Mouse (Mus musculus): ENCODE measurements around the gene Prkce. TPM values are rescaled to one million over a fixed set of nuclear protein-coding genes. Genes with fewer than 3 reads are reported as not detected.
A peak's percentile ranks its signal among the peaks of the same experiment; 100 is the strongest.

The Prkce gene
- total RNA-seq, 2 experiments from 2014 or later: 6.9 to 7.4 TPM

DNA sequence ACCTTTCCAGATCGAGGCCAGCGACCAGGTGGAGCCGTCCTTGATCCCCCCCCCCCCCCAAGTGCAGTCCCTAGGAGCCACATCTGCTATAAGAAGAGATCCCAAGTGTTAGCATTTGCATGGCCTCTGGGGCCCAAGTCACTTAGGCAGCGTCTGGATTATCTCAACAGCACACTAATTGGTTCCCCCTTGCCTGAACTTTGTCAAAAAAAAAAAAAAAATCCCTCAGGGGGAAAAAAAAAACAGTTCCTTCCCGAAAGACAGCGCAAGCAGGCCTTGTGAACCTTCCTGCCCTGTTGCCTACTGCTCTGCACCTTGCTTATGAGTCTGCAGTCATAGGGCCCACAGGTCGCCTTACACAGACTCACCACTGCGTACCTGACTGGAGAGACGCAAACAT lies 7.9 kb downstream of the Prkce start:
- no peak for DNase-seq

DNA sequence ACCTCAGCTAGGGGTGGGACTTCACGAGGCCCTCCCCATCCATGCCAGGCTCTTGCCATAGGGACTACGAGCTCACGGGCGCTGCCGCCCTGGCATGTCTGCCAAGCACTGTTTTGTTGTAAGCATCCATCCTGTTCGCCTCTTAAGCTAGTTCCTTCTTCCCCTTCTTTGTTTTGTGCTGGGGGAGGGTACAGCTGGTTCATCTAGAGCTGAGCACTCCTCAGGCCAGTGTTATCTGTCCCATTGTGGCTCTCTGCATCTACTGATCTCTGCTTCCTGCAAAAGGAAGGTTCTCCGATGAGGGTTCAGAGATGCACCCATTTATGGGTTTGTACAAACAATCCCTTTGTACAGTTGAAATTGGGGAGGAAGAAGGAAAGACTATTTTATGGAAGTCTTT lies 9.1 kb downstream of the Prkce start:
- no peak for DNase-seq

DNA sequence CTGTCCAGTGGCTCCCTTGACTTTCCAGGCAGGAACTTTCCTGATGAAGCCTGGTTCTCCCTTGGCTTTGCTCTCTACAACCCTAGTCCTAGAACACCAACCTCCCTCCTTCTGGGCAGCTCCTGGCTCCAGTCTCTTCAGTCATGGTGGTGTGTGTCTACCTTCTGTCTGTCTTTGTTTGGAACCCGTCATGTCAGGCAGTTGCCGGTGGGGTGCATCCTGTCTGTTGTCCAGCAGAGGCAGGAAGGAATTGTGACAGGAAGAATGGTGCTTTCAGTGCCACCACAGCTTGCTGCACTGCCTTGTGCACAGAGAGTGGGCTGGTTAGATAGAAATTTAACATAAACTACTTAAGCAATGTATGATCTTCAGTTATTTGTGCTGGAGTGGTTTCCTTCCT lies 16.2 kb downstream of the Prkce start:
- no peak for DNase-seq

DNA sequence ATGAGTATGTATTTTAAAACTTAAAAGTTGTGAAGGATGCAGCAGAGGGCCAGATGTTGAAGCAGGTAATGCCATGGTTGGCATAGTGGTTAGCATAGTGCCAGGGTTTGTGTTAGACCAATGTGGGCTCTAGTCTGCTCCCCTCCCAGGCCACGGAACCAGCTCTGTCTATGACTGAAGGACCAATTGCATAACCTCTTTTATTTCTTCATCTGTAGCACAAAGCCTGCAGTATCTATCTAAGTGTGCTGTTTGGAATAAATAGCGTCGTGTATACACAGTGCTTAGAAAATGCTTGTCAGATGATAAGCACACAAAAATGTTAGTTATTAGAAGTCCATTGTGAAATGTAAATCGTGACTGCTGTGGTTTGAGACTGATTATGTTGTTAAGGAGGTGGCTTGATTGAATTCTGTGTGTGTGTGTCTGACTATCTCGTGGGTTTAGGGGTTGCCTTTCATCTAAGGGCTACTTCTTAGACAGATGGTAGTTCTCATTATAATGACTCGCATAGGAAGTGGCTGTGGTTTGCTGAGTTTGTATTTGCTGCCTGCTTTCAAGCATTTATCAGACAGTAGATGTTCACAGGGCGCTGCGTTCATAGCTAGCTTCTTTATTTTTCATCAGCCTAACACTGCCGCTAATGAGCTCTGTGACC lies 17.1 kb downstream of the Prkce start:
- DNase-seq: no peak

DNA sequence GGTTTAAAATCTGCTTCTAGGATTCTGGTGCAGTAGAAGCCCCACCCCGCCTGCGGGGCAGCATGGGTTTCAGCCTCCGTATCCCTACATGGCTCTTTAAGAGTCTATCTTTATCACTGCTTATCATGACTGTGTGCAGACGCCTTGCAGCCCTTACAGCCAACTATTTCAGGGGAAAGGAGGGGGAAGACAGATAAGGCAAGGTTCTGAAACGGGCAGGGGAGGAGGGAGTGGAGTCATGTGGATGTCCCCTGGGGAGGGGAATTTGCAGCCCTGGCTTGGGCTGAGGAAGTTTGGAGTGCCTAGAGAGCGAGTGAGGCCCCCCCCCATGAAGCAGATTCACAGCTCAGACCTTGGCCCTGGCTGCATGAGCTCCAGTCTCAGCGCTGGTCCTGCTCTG lies 18.0 kb downstream of the Prkce start:
- DNase-seq: no peak

DNA sequence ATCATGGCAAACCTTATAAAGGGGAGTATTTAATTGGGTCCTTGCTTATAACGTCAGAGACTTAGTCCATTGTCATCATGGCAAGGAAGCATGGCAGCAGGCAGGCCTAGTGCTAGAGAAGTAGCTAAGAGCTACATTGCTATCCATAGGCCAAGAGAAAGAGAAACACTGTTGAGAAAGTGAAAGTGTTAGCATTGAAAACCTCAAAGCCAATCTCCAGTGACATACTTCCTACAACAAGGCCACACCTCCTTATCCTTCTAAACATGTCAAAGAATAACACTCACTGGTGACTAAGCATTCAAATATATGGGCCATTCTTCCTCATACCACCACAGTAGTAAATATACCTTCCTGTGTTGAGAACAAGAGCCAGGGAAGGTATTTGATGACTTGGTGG lies 20.2 kb downstream of the Prkce start:
- no peak for DNase-seq

DNA sequence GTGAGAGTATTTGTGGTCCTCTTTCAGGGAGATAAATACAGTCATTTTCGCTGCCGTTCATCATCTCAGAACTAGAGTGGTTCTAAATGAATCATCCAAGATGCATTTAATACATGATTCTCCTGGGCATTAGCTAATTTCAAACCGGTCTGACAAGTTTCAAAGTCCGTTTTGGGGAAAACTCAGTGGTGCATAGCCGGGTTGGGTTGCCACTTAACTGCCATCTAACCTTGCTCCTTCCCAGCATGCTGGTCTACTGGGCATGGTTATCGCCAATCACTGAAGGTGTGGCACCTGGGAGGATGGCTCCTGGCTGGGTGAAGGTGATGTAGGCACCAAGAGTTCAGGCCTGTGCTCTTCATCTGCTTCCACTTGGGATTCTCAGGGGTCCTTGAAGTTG lies 26.4 kb downstream of the Prkce start:
- DNase-seq: no peak

DNA sequence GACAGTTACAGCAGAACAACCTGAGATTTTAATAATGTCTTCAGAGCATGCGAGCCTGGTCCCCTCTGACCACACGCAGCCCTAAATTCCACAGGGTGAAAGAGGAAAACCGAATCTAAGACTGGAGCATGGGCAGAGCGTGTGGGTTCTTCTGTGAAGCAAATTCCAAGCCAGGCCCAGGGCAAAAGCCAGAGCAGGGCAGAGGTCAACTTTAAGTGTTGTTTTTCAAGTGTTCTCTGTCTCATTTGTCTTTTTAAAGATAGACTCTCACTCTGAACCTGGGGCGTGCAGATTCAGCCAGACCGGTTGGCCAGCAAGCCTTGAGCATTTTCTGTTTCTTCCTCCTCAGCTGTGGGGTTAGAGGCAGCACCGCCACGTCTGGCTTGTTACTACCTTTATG lies 27.3 kb downstream of the Prkce start:
- no peak for DNase-seq

DNA sequence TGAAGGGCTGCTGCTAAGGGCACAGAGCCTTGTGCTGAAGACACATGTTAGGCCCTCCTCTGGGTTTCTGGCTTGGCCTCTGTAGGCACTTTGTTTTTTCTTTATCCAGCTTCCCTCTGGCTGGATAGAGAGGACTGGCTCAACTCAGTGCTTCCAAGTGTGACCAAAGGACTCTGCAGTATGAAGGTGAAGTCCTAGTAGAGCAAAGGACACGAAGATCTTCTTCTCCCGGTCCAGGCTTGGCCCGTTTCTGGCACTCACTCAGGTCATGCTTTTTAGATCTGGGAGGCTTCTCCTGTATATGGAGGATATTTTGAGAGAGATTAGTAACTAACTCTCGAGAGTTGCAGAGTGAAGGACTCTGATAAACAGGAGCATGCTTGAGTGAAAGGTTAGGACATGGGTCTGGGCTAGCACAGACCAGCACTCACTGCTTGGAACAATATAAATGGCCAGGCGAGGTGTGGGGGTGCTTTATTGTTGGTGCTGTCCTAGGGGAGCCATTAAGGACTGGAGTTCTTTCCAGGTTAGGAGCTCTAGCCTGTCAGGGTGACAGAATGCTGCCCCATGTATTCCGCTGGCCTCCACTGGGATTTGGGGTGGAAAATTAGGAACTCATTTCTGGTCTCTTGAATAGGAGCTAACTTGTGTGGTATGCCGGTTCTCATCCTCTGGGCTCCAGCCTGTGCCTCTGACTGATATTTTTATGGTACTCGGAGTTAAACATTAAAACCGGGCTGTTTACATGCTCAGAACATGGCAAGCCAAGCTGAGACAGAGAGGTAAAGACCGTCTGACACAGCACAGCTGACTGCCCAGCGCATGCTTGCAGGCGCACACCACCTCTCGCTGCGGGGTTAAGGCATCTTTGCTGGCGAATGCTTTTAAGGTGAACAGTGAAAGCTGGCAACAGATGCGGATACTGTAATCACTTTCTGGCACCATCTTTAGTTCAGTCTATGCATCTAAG lies 31.2 kb downstream of the Prkce start:
- no peak for DNase-seq

DNA sequence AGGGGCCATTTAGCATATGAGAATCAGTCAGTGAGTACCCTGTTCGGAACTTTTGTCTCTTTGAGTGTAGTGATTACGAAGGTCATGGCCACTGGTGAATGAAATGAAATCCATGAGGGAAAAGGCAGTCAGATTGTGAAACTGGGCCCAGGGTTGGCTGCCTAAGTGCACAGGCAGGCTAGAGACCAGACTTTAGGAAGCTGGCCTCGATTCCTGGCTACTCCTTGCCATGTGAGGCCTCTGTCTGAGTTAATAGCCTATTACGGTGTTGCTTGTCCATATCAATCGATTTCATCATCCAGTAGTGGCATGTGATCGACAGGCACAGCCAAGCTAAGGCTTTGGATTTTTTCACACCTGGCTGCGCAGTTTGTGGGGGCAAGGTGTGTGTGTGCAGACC lies 34.4 kb downstream of the Prkce start:
- no peak for DNase-seq

DNA sequence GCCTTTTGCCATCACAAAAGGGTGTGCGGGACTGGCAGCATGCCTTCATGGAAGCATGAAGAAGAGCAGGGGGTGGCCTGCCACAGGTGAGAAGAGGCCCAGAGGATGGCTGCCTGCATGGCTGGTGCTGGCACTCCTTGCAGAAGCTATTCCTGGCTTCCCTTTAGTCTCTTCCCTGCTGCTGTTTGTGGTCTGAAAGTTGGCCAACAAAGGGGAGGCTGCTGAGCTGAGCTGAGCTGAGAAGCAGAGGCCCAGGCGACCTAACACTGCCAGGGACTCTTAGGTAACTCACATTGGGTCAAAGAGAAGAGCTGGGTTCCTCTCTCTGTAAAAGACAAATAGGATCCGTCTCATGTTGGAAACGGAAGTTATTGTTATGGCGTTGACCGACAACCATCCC lies 35.4 kb downstream of the Prkce start:
- DNase-seq: peak; percentile 34

DNA sequence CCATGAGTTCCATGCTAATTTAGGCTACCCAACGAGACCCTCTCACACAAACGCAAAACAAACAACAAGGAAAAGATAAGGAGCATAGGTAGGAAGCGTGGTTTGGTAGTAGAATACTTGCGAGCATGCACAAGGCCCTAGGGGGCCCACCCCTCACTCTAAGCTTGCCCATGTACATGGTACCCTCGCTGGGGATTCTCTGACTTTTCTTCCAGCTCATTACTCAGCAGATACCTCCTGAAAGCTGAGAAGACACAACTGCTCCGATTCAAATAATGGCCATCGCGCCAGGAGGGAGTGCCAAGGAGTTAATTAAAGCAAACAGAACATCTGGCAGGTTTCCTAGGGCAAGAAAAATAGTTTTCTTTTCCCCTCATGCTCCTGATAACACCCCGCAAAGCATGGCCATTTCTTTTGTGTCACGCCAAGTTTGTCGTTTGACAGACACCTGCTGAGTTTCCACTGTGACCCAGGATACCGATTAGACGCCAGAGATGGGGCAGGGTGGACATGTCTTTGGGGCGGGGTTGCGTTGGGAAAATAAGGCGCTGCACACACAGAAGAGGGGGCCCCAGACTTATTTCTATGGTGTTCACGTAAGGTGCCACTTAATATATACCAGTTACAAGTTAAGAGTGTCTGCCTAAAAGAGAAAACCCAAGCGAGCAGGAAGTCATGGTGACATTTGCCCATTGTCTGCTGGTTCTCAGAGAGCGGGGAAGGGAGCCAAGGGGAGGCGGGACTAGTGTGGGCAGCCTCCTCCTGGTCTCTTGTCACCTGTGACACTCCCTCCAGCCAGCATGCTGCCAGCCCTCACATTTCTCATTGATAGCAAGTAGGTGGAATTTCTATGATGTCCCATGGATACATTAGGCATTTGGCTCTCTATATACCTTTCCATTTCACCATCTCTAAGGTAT lies 36.2 kb downstream of the Prkce start:
- DNase-seq: no peak

DNA sequence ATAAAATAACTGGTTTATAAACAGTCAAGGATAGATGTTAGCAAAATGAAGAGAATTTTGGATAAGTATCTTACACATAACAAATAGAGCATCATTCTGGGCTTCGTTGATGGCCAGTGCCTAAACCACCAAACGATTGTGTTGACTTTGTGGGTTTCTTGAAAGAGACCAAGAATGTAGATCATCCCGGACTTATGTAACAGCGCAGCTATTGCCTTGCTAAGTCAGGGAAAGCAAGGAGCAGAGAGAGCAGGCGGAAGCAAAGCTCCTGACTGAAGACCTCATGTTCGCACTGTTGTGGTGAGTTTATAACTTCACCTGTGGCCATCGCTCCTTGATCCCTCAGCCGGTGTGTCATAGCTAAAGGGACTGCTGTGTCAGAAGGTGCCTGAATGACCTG lies 38.7 kb downstream of the Prkce start:
- no peak for DNase-seq

DNA sequence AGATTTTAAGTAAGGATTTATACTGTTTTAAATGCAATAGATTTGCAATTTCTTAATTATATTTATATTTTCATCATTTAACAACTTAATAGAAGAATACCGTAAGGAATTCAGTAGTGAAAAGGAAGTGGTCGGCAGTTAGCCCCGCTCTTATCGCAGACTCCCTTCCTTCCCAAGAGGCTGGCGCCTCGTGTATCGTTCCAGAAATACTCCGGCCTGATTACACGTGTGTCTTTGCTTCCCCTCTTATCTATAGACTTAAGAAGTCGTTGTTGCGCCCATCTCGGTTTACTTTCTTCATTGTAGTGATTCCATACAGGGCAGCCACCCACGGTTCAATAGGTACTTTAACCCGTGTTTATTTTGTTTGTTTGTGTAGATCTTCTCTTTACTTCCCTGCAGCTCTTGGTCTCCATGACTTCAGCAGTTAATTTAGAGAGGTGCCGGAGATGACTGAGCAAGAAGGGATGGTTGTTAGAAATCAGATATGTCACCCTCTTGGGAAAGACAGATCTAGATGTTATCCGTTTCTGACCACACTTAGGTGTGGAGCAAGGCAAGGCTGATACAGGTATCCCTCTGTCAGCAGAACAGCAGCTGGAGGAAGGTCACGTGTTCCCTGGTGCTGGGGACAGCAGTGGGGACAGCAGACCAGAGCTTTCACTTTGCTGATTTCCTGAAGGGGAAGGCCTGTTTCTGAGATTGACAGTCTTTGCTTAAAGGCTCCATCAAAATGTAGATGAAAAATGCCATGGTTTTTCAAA lies 40.7 kb downstream of the Prkce start:
- no peak for DNase-seq

DNA sequence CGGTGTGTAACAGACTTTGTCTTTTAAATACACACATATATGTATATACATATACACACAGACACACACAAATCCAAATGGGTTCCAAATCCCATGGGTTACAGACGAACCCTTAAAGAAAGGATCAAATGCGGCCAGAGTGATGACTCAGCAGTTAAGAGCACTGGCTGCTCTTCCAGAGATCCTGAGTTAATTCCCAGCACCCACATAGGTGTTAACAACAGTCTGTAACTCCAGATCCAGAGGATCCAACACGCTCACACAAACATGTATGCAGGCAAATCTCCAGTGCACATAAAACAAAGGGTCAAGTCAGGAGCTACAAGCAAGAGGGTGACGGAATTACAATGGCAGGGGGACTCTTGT lies 41.2 kb downstream of the Prkce start:
- DNase-seq: no peak

DNA sequence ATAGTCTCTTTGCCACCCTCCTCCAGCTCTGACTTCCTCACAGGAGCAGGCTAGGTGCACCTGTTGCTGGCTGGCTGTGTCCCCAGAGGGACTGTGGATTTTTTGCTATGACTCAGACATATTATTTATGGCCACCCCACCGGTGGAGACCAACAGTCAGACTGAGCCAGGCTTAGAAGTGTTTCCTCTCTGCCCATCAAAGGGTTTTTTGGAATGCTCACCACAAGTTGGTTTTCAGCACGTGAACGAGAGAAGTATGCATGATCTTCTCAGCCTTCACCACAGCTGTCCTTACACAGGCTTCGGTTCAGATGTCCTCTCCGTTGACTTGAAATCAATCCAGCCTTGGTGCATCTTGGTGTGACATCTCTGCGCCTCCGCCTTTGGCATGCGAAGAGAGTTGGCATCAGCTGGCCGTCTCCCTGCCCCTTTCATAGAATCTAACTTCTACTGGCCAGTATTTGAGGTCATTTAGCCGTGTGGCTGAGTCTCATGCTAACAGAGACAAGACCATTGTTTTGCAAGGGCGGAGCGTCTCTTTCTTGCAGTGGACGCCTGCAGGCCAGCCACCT lies 42.2 kb downstream of the Prkce start:
- DNase-seq: peak; percentile 42

DNA sequence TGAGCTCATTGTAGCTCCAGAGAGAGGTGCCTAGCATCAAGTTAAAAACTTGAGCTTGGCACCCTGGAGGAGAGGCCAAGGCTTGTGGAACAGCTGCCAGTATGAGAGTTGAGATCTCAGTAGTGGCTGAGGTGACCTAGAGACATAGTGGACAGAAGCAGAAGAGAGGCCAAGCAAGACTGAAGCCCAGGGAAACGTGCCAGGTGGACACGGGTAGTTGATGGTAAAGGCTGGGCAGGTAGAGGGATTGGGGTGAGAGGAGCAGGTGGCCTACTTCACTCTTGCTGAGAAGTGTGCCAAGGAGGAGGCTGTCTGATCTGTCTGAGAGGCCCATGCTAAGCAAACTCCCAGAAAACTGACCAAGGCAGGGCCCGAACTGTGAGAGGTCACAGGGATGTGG lies 44.6 kb downstream of the Prkce start:
- no peak for DNase-seq

DNA sequence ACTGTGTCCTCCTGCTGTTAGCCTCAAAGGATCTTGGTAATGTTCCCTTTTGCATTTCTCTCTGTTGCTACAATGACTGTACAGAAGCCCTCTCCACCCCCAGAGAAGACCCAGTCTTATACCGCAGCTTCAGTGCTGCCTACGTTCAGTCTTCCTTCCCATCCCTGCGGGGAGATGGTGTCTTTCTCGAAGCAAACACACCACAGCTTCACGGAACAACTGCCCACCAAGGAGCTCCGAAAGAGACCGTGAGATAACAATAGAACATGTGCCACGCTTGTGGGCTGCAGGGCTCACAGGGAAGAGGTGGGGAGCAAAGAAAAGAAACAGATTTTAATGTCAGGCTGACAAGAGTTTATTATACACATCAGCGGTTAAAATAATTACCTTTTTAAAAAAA lies 46.7 kb downstream of the Prkce start:
- no peak for DNase-seq

DNA sequence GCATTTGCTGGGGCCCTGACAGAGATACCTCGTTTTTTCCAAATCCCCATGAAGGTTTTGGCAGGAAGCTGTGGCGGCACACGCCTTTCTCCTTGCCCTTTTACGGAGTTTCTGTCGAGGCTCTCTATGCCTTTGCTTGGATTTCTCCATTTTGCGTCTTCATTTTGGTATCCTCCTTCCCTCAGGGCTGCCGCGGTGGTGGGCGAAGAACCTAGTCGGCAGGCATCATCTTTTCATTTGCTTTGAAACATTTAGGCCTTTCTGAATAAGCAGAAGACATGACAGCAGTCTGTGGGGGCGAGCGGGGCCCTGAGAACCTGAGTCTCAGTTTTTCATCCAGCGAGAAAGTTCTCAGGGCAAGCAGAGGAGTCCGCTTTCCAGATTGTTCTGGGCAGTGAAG lies 47.2 kb downstream of the Prkce start:
- DNase-seq: no peak

DNA sequence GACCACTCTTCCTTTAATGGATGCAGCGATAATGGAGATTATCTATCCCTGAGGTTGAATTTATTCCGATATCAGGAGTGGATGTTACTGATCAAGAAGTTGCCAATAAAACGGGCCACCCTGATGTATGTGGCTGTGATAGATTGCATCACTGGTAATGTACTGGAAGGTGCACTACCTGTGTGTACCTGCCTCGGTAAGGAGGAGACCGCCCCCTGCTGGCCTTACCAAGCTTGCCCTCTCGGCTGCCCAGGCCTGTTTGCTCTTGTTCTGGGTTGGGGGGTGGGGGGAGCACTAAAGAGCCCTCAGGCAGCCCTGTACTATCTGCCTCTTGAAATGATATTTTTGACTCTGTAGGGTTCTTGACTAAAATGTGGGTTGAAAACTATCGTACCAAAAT lies 48.2 kb downstream of the Prkce start:
- no peak for DNase-seq

DNA sequence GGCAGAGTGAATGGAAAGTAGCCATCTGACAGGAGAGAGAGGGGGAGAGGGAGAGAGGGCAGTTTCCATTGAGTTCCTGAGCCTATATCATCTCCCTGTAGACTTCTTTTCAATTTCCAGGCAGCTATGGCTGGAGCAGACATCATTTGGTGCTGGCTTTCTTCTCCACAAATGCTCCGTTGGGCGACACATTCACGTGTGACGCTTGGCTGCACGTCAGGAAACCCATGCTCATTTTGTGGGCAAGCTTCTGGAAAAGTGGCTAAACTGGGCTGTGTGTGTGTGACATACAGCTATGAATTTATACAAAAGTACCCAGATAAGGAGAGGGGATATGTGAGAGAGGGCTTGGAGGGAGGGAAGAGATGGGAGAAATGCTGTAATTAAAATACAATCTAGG lies 49.9 kb downstream of the Prkce start:
- DNase-seq: no peak

DNA sequence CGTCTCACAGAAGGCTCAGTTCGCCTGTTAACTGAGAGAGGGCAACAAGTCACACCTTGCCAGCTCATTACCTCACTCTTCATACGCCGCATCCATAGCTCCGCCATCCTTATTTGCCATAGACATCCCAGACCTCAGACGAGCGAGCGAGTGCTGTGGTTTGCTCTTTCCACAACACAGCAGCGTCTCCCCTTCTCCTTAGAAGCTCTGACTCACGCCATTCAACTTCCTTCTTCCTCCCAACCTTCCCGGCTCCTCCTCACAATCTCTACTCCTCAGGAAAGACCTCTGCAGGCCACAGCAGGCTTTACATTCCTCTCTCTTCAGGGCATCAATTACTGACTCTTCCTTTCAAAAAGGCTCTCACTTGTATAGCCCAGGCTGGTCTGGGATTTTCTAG lies 51.0 kb downstream of the Prkce start:
- no peak for DNase-seq
